Mouse (Mus musculus): ENCODE measurements at regions not wholly inside any gene's neighbourhood (a gene's known extent, or its start where the extent isn't known, plus 50 kb on each side); places are given as distances from the start of the nearest gene placed in this dataset.
"Not testable (repeated sequence)": the region's sequence is repeated elsewhere in the genome, so short reads cannot be mapped to it uniquely, and the experiment has no call there.

DNA sequence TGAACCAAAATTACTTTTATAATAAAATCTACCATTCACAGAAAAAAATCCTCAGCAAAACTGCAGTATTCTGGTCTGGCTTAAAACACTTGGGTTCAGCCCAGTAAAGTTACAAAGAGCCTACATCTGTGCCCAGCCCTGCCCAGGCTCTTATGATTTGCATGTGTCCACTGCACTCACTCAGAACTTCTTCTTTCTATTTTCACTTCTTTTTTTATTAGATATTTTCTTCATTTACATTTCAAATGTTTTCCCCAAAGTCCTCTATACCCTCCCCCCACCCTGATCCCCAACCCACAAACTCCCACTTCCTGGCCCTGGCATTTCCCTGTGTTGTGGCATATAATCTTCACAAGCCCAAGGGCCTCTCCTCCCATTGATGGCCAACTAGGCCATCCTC, 1442.4 kb upstream of the Tacstd2 start:
- no peak for DNase-seq (ENCODE audit: low read depth)

- no peak for DNase-seq (ENCODE audit: low read depth)
Observed at GRCm38 (mm10) chr6:68964012-68964411, 1428.4 kb upstream of the Tacstd2 start.

GRCm38 (mm10) chr6:68938104-68938503, 1402.5 kb upstream of the Tacstd2 start:
- DNase-seq (ENCODE audit: low read depth), result not testable (repeated sequence)

DNA sequence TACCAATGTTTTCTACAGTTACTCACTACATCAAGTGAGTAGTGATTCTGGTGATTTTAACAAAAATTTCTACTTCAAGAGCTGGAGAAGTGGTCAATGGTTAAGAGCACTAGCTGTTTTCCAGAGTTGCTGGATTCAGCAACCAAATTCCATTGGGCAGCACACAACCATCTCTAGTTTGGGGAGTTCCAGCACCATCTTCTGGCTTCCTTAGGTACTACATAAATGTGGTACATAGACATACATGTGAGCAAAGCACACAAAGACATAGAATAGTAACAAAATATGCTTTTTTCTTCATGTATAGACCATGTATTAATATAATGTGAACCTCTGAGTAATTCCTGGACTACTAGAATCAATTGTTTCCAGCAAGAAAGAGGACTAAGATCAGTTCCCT, 1396.3 kb upstream of the Tacstd2 start:
- not testable (repeated sequence) for DNase-seq (ENCODE audit: low read depth)

- DNase-seq (ENCODE audit: low read depth), result no peak
Observed at GRCm38 (mm10) chr6:68915536-68915935, 1379.9 kb upstream of the Tacstd2 start.

- DNase-seq (ENCODE audit: low read depth), result no peak
Observed at GRCm38 (mm10) chr6:68884130-68884529, 1348.5 kb upstream of the Tacstd2 start.

DNA sequence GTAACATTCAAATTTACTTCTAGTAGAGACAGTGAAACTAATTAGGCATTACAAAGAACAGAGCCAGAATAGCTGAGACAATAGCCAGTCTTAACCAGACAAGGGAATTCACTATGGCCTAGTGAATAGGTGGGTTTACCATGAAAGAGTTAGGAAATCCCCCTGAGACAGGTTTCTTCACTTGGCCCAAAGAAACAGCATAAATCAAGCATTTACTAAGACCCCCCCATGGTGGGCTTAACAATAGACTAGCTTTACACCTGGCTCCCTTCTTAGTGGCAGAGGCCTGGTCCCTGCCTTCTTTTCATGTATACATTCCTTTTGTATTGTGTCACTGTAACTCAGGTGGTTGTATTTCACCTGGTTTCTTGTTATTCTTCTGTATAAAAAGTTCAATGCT, 1317.2 kb upstream of the Tacstd2 start:
- DNase-seq (ENCODE audit: low read depth), result not testable (repeated sequence)

DNA sequence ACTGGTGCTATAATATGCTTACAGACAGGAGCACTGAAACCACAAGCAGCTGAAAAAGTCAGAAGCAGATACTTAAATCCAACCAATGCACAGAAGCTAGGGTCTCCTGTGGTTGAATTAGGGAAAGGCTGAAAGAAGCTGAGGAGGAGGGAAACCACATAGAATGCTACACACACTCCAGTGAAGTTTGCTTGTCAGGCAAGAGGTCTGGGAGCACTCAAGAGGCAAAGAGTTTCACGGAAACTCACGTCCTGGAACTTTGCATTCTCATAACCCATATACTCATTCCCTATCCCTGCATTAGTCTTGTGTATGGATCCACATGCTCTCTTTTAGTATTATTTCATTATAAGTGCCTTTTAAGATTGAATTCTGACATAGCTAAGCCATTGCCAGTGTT, 1316.7 kb upstream of the Tacstd2 start:
- no peak for DNase-seq (ENCODE audit: low read depth)

DNA sequence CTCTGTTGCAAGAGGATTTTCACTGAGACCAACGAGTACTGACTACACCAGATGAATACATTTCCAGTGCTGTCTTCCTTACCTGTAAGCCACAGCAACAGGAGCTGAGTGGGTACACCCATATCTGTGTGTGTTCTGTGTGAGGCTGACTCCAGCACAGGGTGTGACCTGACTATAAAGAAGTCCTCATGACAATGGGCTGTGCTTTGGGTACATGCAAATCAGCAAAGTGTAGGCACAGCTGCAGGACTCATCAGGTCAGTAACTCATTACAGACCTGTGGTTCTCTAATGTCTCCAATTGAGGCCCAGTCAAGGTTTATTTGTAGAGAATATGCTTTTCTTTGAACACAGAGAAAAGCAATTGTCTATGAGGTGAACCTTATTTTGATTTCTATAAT, 1299.6 kb upstream of the Tacstd2 start:
- no peak for DNase-seq (ENCODE audit: low read depth)

- no peak for DNase-seq (ENCODE audit: low read depth)
Observed at GRCm38 (mm10) chr6:68834633-68835032, 1299.0 kb upstream of the Tacstd2 start.

DNA sequence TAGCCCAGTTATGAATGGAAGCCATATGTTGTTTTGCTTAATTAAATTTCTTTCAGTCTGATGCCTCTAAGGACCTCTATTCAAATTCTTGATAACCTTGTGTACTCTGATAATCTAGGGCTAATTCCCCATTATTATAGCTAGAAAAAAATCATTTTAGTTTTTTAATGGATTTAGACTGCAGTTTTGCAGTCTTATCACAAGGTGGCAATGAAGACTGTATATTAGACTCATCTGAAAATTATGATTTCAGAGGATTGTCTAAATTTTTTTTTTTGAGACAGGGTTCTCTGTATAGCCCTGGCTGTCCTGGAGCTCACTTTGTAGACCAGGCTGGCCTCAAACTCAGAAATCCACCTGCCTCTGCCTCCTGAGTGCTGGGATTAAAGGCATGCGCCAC, 1292.9 kb upstream of the Tacstd2 start:
- DNase-seq (ENCODE audit: low read depth), result not testable (repeated sequence)

GRCm38 (mm10) chr6:68813346-68813745, 1277.8 kb upstream of the Tacstd2 start:
- no peak for DNase-seq (ENCODE audit: low read depth)

GRCm38 (mm10) chr6:68799205-68799604, 1263.6 kb upstream of the Tacstd2 start:
- not testable (repeated sequence) for DNase-seq (ENCODE audit: low read depth)

GRCm38 (mm10) chr6:68771507-68771906, 1235.9 kb upstream of the Tacstd2 start:
- no peak for DNase-seq (ENCODE audit: low read depth)

DNA sequence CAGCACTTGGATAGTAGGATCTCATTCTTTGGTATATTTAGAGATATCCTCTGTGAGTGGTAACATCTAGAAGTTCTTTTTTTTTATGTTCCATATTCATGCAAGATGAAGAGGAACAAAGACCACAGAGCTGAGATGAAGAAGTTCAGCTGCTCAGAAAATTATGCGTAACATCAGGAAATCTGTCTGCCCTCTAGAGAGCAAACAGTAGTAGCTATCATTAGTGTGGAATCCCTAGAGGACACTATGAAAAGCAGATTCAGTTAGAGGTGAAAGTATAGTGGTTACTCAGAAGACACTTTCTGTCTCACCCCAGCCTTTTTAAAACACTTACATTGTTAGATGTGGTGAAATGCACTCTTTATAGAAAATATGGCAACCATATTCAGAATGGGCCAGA, 1214.9 kb upstream of the Tacstd2 start:
- no peak for DNase-seq (ENCODE audit: low read depth)

- no peak for DNase-seq (ENCODE audit: low read depth)
Observed at GRCm38 (mm10) chr6:68749699-68750098, 1214.1 kb upstream of the Tacstd2 start.

DNA sequence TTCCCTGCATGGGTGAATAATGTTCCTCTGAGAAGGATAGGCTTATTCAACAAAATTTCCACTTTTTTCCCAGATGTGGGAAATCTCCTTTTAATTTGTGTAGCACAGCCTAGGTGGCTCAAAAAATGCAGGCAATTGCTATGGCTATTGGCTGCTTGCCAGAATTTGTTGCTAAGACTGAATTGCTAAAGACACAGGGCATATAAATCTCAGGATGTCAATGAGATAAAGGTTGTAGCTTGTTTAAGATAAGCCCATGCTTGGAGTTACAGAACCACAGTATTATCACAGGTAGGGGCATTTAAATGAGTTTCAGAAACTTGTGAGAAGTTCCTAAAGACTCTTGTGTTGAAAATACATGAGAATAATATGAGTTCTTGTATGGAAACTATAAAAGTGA, 1203.0 kb upstream of the Tacstd2 start:
- DNase-seq (ENCODE audit: low read depth), result no peak

DNA sequence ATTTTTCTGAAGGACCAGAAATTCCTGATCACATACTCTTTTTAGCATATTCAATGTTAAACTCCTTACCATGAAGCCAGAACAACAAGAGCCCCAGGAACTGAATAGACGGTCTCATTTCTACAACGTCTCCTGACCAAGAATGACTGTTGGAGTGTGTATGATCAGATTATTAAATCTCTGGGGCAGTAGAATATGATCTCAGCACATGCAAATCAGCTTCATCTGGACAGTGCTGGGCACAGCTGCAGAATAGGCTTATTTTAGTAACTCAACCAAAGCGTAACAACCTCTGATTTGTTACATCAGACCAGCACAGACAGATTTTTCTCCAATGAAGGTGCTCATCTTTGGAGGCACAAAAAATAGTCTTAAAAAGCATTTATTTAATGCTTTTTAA, 1201.1 kb upstream of the Tacstd2 start:
- DNase-seq (ENCODE audit: low read depth), result no peak

DNA sequence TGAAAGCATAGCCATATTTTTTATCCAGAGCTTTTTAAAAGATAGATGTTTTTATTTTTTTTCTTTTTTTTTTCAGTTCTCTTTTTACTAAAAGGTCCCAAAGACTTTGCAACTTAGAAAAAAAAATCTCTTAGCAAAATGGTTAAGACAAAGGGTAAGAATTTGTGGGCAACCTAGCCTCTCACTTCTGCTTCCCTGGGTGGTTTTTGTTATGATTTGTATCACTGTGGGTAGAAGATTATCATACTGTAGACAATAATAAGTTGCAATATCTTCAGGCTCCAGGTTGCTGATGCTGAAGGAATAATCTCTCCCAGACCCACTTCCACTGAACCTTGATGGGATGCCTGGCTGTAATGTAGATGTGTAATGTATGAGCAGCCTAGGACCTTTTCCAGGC, 1200.5 kb upstream of the Tacstd2 start:
- no peak for DNase-seq (ENCODE audit: low read depth)

GRCm38 (mm10) chr6:68711084-68711483, 1175.5 kb upstream of the Tacstd2 start:
- not testable (repeated sequence) for DNase-seq (ENCODE audit: low read depth)

- not testable (repeated sequence) for DNase-seq (ENCODE audit: low read depth)
Observed at GRCm38 (mm10) chr6:68704291-68704800, 1168.8 kb upstream of the Tacstd2 start.

DNA sequence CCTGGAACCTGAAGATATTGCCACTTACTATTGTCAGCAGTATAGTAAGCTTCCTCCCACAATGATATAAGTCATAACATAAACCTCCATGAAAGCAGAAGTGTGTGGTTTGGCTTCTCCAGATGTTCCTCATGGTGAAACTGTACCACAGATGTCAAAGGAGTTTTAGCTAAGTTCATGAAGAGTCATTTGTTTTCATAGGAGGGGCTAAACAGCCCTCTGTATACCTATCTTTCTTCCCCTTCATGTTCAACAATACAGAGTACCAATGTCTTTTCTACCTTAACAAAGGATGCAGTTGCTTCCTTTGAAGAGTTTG, 1145.2 kb upstream of the Tacstd2 start:
- not testable (repeated sequence) for DNase-seq (ENCODE audit: low read depth)

- no peak for DNase-seq (ENCODE audit: low read depth)
Observed at GRCm38 (mm10) chr6:68680099-68680791, 1144.6 kb upstream of the Tacstd2 start.

DNA sequence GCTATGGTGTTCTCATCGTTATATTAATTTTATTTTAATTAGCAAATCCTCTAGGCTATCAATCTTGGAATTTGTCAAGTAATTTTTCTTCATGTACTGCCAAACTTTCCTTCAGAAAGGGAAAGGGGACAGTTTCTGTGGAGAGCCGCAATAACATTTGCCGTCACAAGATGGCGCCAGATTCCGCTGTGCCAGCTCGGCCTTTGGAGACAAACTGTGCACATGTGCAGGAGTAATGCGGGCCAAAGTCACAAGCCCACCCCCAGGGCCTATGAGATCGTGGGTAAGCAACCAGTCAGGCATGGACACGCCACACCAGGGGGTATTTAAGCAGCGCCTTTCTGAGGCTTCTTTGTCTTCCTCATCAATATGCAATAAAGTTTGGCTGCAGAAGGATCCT, 1132.8 kb upstream of the Tacstd2 start:
- DNase-seq (ENCODE audit: low read depth), result peak; percentile 15

Measured in naive thymus-derived CD4-positive, alpha-beta T cell, adult 2 months (primary cell).